Mouse (Mus musculus): ENCODE data around the gene Ric8b.
A peak's percentile ranks its signal among the peaks of the same experiment; 100 is the strongest.

Ric8b gene

DNA sequence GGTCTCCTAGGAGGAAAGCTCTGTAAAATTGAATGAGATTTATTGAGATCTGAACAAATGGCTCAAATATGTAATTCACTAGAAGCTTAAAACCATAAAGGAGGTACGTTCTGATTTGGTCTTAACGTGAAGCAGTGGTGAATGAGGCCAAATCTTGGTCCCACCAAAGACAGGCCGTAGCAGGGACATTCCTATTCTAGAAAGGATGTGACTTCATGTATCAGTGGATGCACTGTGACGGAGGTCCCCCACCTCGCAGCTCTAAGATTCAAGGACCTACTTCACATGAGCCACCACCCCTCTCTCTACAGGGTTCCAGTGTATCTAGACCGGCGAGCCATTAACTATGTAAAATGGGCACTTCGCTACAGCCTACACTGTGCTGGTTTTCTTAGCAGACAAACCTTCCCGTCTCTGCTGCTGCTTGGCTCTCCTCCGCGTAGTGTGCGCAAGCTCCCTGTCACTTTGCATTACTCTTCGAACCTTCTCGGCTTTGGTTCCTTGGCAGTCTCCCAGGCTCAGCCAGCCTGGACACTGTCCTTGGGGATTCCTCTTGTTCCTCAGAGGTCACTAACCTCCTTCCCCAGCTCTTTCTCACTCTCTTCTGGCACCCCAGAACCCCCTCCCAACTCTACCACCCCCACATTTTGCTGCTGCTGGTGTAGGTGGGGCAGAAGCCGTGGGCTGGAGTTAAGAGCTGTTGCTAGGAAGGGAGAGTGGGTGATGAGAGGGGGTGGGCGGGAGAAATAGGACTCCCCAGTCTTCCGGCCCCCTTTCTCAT lies 8.2 kb upstream of the Ric8b start:
- DNase-seq (ENCODE audit: low read depth, low spot score), result peak; percentile 58

DNA sequence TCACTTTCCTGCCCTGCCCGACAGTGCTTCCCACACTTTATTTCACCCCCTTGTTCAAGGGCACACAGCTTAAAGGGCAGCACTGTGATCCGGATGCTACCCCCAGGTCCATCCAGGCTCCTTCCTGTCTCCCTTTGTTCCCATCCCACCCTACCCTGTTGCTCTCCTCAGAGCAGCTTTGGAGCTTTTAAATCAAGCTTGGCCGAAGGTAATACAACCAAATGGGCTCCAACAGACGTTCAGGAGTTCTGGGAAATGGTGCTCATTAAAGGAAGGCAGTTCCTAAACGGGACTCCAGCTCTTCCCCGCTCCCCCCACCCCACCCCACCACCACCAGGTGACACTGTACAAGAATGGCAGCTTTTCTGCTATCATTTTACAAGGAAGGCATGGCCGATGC lies 7.2 kb upstream of the Ric8b start:
- DNase-seq (ENCODE audit: low read depth, low spot score), result peak; percentile 85

DNA sequence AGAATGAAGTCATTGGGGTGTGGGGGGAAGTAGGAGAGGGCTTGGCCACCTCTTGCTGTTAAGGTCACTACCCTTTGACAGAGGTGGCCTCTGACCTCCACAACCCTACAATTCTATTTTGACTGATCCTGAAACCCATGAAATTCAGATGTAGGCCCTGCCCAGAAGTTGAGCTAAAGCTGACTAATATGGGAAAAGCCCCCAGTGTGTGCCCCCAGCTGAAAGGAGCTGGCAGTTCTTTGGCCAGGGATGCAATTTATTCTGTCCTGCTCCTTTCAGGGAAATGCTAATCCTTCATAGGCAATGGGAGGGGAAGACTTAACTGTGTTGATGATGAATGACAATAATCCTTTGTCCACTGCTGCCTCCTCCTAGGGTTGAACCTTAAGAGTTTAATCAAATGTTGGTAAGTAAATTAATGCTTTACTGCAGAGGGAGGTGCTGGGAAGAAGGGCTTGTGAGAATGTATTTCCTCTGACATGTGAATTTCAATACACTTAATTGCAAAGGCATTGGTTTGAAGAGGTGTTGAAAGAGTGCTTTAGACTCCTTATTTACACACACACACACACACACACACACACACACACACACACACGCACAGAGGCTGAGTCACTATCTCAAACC lies 6.5 kb upstream of the Ric8b start:
- peak; percentile 94 for DNase-seq (ENCODE audit: low read depth, low spot score)

DNA sequence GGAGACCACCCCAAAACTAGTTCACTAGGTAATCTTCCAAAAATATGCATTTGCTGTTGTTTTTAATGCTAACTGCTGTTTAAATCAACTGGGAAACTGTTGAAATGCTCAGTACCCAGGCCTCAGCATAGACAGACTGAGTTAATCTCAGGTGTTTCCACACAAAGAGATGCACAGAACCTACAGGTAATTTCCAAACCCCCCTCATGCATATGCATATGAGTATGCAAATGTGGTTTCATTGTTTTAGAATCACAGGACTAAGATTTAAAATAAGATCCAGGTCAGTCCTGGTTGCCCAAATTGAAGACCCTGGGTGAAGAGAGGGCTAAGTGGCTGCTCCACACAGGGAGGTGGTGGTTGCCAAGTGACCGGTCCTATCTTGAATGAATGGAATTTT lies 4.3 kb upstream of the Ric8b start:
- DNase-seq (ENCODE audit: low read depth, low spot score), result peak; percentile 32

DNA sequence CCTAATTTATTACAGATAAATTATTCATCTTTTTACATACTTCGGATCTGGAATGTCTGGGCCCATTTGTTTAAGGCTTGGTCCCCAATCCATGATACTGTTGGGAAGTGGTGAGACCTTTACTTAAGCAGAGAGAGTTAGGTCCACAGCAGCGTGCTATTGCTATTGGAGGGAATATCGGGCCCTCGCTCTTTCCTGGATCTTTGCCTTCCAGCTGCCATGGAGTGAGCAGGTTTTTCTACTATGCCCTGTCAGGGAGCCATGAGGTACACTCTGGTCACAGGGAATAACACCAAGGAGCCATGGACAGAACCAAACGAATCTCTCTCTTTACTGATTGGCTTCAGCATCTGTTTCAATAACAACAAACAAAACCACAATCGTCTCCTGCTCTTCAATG lies 1.9 kb upstream of the Ric8b start:
- no peak for DNase-seq (ENCODE audit: low read depth, low spot score)

DNA sequence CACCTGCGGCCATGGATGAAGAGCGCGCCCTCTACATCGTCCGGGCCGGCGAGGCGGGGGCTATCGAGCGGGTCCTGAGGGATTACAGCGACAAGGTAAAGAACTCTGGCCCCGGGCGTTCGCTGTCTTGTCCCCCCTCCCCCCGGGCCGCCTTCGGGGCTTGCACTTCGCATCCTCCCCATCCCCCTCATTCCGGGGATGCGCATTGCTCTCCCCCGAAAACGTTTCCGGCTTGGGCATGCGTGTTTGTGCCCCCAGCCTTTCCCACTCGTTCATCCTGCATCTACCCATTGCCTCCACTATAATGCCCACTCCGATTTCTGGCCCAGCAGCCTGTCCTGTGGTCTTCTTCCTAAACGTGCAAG lies 297 bp downstream of the Ric8b start:
- DNase-seq (ENCODE audit: low read depth, low spot score), result peak; percentile 58

DNA sequence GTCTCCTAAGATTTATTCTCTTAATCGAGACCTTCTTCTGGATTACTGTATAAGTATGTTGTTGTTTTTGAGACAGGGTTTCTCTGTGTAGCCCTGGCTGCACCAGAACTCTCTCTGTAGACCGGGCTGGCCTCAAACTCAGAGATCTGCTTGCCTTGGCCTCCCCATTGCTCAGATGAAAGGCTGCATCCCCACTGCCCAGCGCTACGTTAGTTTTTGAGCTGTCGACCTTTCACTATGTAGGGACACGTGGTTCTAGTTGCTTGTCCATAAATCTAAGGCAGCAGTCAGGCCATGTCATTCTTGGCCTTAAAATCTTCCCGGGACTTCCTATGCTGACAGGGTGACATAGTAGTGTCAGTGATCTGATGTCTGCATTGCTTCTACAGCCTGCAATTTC lies 8.9 kb downstream of the Ric8b start:
- DNase-seq (ENCODE audit: low read depth, low spot score), result no peak

DNA sequence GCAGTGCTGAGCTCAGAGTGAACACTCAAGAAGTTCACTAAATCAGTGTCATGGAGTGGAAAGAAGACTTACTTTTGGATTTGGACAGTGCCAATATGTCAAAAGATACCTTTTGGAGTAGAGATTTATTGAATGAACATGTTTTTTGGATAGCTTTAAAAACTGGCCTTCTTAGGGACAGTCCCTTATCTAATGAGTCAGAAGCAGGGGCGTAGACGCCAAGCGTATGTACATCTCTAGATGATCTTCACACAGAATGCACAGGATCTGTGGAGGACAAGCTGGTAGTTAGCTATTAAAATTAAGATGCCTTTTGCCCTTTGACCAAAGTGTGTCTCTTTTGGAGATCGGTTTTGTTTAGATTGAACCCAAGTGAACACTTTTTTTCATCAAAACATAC lies 9.5 kb downstream of the Ric8b start:
- no peak for DNase-seq (ENCODE audit: low read depth, low spot score)

DNA sequence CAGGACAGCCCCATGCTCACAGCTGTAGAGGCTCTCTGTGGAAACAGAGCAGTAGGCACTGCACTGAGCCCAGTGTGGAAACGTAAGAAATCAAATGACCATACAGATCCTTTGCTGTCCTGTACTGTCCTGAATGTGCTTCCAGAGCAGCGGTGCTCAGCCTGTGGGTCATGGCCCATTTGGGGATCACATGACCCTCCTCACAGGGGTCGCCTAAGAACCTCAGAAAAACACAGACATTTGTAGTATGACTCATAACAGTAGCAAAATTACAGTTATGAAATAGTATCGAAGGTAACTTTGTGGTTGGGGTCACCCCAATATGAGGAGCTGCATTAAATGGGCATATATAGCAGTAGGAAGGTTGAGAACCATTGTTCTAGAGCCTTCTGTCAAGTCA lies 11.0 kb downstream of the Ric8b start:
- no peak for DNase-seq (ENCODE audit: low read depth, low spot score)

DNA sequence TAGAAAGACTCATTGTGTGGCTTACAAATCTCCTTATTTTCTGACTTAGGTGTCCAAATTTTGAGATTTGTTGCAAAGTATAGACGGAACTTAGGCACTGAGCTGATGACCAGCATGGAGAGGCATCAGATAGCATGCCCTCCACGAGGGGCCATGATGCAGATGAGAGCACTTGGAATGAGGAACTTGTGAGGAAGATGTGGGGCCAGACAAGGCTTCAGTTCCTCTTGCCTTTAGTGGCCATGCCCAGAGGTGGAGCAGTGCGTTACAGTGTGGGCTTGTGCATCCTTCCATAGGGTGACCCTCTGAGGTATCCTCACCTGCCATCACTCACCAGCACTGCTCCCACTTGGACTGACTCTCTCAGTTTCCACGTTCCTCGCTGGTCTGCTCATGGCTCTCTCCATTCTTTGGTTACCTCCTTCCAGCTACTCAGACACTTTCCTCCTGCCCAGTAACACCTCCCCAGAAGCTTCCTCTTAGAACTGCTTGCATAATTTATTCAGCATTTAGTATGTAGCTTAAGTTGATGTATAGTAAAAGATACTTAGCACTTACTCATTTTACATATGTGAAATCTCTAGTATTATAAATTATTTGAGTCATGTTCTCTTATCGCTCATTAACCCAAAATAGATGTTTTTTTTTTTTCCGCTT lies 18.3 kb downstream of the Ric8b start:
- DNase-seq (ENCODE audit: low read depth, low spot score), result no peak

DNA sequence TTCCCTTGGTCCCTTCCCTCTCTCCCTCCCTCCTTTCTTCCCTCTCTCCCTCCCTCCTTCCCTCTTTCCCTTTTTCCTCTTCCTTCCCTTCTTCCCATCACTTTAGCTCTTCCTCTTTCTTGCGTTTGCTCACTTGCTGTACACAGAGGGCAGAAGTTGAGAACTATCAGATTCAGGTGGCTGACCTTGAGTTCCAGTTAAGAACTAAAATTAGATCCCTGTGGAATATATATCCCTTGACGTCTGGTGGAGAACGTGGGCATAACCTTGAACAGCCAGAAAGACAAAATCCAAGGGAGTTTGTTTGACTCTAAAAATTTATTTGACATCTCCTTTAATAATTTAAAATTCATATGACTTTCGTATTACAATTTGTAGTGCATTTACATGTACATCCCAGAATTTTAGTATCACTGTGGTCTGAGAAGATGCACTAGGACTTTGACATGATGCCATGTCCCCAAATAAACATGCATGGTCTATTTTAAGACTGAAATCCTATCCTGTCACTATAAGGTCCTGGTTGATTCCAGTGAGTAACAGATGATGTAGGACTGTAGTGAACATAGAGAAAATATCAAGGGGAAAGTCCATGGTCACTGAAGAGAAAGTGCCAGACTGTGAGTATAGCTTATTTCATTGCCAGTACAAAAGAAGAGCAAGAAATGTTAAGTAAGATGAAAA lies 19.6 kb downstream of the Ric8b start:
- no peak for DNase-seq (ENCODE audit: low read depth, low spot score)

DNA sequence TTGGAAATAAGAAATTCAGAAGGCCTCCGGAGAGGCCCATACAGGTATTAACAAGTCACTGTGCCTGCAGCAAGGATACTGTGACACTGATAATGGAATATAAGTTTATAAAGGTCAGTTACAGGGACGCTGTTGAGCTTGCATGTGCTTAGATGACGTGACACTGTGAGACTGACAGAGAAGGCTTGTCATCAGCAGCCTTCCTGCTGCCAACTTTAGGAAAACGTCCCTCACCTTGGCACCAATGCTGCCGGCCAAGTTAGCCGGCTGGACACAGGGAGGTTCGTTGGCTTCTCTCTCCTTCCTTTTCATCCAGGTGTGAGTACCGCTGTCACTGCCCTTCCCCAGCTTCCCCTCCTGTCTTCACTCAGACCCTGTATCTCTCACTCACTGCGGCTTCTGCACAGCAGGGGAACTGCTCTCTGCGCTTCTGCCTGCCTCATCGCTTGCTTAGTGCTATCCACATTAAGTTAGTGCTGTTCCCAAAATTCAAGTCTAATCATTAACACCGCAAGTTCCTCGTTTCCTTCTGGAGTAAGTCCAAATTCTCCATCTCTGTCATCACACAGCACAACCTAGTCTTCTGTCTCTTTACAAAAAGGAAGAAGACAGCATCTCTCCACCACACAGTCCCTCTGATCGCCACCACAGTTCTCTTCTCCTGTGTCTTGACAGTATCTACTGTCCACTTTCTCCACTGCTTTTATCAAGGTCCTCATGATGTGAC lies 20.8 kb downstream of the Ric8b start:
- no peak for DNase-seq (ENCODE audit: low read depth, low spot score)

DNA sequence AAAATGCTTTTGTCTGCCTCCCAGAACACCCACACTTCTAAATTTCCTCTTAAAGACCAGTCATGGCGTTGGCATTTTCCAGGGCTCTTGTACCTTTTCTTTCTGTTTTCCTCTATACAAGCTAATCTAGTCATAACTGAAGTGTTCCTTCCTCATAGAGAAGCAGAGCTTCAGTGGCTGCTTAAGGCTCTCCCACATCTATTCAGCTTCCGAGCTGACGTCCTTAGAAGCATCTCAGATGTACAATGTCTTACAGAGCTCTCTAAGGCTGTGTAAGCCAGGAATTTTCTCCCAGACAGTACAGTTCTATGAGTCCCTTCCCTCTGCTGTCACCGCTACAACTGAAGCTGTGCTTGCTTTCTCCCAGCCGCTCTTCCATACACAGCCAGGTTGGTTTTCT lies 21.5 kb downstream of the Ric8b start:
- no peak for DNase-seq (ENCODE audit: low read depth, low spot score)

DNA sequence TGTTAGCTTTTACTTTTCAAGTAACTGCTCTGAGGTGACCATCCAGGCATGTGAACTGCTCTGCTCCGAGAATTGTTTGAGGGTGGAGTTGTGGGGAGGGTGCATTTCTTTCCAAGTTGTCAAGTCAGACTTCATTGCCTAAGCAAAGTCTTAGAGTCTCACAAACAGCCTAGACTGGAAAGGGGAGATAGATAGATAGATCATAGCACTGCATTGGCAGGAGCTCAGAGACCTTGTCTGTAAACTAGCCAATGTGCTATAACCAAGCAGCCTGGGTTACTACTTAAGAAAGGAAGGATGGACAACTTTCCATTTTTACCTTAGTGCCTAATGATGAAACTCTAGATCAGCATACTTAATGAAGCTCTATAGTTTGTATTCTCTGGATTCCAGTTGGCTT lies 22.9 kb downstream of the Ric8b start:
- no peak for DNase-seq (ENCODE audit: low read depth, low spot score)

DNA sequence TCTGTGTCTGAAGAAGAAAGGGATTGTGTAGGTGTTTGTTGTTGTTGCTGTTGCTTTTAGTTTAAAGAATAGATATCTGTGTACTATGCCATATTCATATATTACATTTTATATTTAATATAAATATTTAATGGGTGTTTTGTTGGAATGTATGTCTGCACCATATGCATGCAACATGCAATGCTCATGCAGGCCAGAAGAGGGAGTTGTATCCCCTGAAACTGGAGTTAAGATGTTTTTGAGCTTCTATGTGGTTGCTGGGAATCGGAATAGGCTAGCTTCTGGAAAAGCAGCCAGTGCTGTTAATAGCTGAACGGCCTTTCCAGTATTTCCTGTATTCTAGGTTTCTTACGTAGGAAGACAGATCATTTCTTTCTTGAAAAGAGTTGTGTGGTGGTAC lies 28.3 kb downstream of the Ric8b start:
- DNase-seq (ENCODE audit: low read depth, low spot score), result peak; percentile 45

DNA sequence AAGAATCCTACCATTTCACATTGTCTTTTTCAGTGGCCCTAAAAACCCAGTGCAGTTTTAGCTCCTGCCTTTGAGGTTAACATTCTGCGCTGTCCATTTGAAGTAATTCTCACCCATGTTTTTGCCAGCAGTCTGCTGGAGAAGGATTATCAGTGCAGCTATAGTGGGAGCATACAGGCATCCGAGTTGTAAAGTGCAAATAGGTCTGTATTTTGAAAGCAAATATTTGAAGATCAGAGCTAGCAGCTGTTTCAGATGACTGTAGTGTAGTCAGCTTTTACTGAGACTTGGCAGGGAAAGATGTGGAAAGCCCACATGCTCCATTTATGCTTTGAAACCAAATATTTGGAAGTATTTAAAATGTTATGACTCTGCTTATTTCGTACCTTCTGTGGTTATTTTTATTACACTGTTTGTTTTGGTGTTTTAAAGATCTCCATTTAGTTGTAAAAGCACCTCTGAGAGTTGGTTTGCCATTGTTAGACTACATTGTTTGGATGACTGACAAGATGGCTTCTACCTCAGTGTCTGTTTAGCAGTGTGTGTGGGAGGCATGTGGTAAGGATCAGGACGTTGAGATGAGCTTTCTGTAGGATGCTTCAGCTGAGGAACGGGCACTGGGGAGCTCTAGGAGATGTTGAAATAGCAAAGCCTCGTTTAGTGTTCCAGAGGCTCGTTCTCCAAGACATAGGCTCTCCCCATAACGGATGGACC lies 31.7 kb downstream of the Ric8b start:
- DNase-seq (ENCODE audit: low read depth, low spot score), result no peak

DNA sequence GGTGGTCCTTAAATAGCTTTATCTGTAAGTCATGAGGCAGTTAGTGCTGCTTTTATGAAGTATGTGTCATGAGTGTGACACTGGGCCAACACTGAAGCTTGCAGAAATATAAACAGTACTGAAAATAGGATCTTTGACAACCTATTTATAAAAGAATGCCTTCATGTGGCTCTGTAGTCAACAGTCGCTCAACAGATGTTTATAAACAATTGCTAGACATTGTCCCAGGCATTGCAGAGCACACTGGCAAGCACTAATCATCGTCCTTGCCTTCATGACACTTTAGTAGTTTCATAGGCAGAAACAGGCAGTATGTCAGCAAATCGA lies 32.2 kb downstream of the Ric8b start:
- no peak for DNase-seq (ENCODE audit: low read depth, low spot score)

DNA sequence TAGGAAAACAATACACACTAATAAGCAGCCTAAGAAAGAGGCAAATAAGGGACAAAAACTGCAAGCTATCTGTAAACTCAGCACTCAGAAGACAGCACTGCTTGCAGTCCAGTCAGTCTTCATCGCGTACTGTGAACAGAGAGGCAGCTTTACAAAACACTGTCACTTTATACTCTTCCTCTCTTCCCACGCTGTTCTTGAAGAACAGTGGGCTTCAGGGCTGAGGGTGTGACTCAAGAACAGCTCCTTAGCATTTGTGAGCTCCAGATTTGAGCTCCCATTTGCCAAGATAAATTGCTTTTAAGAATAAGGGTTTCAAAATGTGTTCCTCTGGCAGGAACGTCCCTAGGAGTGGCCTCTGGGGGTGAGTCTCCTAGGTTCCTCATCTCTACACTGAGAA lies 33.0 kb downstream of the Ric8b start:
- no peak for DNase-seq (ENCODE audit: low read depth, low spot score)

DNA sequence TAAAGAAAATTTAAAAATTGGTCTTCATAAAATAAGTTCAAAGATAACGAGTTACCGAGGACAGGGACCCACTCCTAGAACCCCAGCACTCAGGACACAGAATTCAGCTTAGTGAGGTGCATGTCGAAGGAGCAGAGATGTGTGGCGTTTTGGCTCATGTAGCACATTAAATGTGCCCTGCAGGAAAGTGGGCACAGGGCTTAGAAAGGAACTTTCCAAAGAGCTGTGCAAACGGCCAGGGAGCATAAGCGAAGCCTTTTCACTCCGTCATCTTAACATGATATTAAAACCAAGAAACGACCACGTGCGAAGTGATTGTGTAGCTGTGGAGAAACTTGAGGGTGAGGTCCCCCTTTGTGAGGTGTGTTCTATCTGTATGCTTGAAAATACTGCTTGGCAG lies 36.8 kb downstream of the Ric8b start:
- DNase-seq (ENCODE audit: low read depth, low spot score), result no peak

DNA sequence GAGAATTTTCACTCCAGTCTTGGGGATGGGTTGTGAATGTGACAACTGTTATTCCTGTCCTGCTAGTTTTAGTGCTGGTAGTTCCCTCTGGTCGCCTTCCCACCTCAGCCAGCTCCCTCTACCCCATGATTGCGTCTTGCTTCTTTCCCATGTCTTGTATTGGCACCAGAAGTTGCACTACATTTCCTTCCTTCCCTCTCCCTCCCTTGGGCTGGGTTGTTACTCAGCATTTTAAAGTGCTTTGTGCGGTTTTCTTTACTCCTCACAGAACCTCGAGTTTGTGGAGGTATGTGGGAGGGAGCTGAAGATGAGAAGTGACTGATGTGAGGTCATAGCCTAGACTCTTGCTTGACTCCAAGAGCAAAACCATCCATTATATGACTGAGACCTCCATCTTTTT lies 38.8 kb downstream of the Ric8b start:
- no peak for DNase-seq (ENCODE audit: low read depth, low spot score)

DNA sequence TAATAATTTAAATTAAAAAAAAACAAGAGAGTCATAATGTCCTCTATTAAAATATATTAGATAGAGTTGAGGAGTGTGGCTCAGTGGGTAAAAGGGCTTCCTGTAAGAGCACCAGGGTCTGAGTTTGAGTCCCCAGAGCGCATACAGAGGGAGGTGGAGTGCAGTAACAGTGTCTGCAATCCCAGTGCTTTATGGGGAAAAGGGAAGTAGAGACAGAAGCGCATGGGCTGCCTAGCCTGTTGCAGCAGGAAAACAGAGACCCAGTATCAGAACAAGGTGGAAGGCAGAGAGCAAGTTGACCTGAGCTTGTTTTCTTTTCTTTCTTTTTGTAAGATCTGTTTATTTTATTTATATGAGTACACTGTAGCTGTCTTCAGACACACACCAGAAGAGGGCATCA lies 41.2 kb downstream of the Ric8b start:
- no peak for DNase-seq (ENCODE audit: low read depth, low spot score)
